Mouse (Mus musculus): ENCODE measurements around the gene Wwc1.

Gene Wwc1

GRCm38 (mm10) chr11:35972270-35972931 lies 7.9 kb downstream of the Wwc1 start:
- DNase-seq: no peak

DNA sequence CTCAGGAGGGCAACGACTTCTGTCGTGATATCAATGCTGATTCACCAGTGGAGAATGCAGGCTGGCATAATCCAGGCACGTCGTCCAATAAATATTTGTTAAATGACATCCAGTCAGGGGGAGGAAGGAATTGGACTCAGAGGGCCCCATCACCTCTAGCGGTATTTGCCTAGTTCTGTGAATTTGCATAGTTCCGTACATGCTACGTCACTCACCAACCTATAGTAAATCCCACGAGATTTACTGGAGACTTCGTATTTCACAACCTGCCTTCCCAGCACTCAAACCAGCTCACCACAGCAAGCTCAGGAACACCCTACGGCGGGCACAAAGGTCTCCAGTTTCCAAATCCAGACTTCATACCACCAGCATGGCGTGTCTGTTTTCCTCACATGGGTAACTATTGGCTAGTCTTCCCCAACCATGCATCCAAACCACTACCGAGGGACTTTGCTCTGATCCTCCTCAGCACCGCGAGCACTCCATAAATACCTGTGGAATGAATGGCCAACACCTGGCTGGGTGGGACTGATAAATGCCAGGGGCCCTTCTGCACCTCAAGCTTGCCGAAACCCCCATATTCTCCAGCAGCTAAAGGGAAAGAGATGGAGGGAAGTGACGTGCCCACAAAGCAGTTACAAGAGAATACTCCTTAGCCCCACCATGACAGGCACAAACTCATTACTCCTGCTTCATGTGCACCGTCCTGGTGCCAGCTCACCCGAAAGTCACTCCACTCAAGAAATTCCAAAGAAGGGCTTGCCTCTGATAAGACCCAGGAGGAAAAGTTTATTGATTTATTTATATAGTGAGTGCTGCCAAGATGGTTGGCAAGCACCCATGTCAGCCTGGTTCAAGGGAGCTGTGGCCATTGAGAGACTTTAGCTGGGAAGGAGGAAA lies 9.3 kb downstream of the Wwc1 start:
- no peak for DNase-seq

DNA sequence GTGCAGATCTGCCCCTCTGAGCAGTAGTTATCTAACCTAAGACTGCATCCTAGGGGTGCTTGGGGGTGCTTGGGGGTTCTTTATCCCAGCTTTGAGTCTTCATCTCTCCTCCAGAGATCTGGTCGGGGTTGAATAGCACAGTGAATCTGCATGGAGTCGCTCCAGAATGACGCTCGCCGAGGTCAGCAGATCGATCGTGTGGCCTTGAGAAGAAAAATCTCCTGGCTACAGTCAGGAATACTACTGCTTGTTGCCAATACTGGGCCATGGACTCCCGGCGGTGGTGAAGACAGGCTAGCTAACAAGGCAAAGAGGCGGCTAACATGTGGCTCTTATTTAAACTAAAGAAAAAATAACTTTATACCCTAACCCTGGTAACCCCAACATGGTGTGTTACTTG lies 12.0 kb downstream of the Wwc1 start:
- no peak for DNase-seq

GRCm38 (mm10) chr11:35963981-35964549 lies 16.3 kb downstream of the Wwc1 start:
- DNase-seq: no peak

GRCm38 (mm10) chr11:35963554-35963953 lies 16.8 kb downstream of the Wwc1 start:
- no peak for DNase-seq

DNA sequence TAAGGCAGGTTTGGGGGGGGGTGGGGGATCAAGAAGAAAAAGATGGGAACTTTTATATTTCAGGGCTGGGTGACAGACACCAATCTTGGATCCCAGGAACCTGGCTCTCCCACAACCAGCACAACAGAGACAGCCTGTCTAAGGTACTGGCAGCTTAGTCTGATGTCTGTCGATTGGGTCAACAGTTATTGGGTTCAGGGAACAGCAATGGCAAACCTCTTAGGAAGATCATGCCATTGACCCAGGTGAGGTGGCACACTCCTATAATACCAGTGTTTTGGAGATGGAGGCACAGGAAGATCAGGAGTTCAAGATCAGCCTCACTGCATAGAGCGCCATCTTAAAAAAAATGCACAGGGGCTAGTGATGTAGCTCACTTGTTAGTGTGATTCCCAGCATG lies 17.9 kb downstream of the Wwc1 start:
- DNase-seq: no peak

DNA sequence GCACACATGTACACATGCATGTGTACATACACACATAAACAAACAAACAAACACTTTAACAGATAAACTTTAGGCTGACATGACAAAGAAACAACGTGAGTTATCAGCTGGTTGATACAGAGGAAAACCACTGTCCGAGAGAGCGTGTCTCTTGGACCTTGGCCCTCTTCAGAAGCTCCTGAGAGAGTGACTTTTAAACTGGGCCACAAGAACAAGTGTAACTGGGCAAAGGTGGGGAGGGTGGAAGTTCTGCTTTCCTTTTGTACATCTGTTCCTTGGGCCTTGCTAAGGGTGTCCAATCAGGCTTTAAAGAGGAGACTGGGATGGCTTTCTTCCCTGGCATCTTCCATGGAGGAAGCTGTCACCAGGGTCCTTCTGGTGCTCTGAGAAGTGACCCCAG lies 21.1 kb downstream of the Wwc1 start:
- no peak for DNase-seq

GRCm38 (mm10) chr11:35955572-35955971 lies 24.8 kb downstream of the Wwc1 start:
- no peak for DNase-seq

DNA sequence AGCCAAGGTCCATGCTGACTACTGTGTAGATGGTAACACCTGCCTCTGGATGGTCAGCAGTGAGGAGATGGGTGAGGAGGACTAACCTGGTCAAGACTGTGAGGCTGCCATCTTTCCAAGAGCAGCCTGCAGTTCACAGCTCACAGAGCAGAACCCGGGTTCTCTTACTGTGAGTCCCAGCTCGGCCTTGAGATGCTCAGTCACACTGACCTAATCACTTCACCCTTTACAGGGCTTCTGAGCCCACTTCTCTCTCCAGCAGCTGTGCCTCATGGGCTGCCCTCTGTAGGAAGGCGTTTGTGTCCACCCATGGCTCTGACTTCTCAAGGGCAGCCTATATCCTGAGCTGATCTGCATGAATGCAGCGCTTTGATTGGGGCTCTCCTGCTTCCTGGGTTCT lies 27.1 kb downstream of the Wwc1 start:
- no peak for DNase-seq

DNA sequence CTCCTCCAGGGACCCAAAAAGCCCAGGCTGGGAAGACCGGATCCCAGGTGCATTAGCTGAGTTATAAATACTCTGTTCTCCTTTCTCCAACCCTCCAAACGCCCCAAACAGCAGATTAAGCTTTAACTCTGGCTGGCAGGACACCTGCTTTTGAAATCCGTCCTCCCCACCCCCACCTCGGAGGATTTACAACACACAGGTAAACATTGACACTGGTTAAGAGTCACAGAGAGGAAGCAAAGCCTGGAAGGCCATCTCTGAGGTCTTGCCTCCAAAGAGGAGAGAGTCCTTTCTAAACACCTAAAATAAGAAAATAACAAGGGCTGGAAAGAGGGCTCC lies 28.6 kb downstream of the Wwc1 start:
- DNase-seq: no peak

GRCm38 (mm10) chr11:35951058-35951726 lies 29.1 kb downstream of the Wwc1 start:
- DNase-seq: no peak

- DNase-seq: no peak
Observed at GRCm38 (mm10) chr11:35950466-35950865, 29.9 kb downstream of the Wwc1 start.

- no peak for DNase-seq
Observed at GRCm38 (mm10) chr11:35950011-35950410, 30.3 kb downstream of the Wwc1 start.

- no peak for DNase-seq
Observed at GRCm38 (mm10) chr11:35948457-35948881, 31.9 kb downstream of the Wwc1 start.

DNA sequence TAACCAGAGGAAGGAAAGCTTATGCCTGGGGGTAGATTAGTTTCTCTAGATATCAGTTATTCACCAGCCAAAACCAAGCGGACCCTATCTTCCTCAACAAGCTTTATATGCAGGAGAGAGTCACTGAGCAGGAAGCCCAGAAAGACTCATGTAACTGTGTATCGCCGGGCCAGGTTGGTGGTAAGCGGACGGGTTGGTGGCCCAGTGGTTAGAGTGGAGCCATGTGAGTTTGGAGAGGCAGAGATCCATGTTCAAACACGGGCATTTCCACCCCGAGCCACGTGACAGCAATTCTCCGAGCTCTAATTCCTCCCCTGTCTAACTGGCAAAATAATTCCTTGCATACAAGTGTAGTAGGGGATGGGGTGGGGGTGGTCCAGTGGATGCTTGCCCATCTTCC lies 32.4 kb downstream of the Wwc1 start:
- no peak for DNase-seq

DNA sequence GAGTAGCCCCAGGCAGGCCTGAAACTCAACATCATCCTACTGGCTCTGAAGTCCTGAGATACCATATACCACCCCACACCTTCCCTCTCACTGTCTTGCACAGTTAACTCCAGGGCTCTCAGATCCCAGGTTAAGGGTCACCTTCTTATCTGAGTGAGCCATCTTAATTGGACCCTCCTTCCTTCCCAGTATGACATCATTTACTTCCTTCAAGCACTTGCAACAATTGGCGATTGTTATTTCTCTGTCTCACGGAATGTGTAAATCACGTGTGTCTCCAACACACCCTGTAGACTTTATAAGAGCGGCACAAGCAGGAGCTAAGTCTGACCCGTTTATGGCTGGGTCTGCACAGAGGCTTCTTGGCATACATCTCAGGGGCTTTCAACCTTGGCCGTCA lies 35.1 kb downstream of the Wwc1 start:
- no peak for DNase-seq

- DNase-seq: no peak
Observed at GRCm38 (mm10) chr11:35941641-35942040, 38.7 kb downstream of the Wwc1 start.

DNA sequence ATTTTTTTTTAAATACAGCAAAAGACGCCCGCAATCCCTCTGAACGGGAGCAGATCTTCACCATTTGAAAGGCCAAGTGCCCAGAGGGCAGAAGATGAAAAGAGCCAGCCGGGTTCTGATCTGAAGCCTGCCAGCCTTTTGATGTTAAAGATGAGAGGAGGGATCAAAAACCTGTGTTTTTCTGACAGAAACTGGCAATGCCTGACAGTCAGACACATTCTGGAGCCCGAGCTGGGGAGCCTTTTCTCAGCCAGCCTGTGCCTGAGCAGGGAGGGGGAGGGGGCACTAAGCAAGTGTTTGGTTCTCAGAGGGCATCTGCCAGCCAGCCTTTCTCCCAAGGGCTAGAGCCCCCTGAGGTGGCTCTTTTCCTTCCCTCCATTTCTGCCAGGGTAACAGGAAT lies 39.3 kb downstream of the Wwc1 start:
- no peak for DNase-seq

GRCm38 (mm10) chr11:35938790-35939385 lies 41.4 kb downstream of the Wwc1 start:
- no peak for DNase-seq

DNA sequence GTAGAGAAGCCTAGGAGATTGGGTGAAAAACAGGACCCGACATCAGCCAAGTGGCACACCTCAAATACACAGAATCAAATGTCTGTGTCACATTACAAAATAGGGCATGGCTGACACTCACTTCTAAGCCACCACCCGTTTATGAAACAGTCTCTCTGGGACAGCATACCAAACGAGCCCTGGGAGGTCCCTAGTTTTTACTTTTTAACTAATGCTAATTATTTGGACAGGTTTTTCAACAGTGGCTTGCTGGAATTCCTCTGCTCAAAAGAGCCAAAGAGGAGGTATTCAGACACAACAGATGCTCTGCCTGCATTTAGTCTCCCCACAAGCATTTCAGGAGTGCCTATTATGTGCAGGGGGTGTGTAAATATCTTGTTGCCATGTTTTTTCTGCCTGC lies 44.7 kb downstream of the Wwc1 start:
- DNase-seq: no peak

- no peak for DNase-seq
Observed at GRCm38 (mm10) chr11:35935133-35935532, 45.2 kb downstream of the Wwc1 start.

- DNase-seq: no peak
Observed at GRCm38 (mm10) chr11:35933402-35934085, 46.8 kb downstream of the Wwc1 start.
